Mouse (Mus musculus) lung, adult 2 months (tissue): ENCODE measurements around the gene Slc35a1.

ENCODE experiments used
- CTCF ChIP-seq: fragments of 200-500 bp; IDR thresholded peaks from 2 replicates; pipeline ENCODE4 v1.5.1; 2011; ENCODE audit warnings: mild to moderate bottlenecking, low read length, control low read depth; ENCODE audit not compliant: insufficient read depth
- POLR2A ChIP-seq: fragments of 200-500 bp; IDR thresholded peaks from 2 replicates; pipeline ENCODE4 v1.6.1; 2011; ENCODE audit warnings: low read depth, mild to moderate bottlenecking, control low read depth, low read length, borderline replicate concordance; ENCODE audit errors: extremely low read depth

GRCm38 (mm10) chr4:34680530-34680929 is 6.7 kb downstream of the Slc35a1 start:
- no peak for TF ChIP-seq CTCF
- no peak for TF ChIP-seq POLR2A
